Mouse (Mus musculus) forebrain, embryonic 13.5 days (tissue): ENCODE results near the gene Olfr201. TPM values are rescaled to one million over a fixed set of nuclear protein-coding genes. Genes with fewer than 3 reads are reported as not detected.

Experiments
- polyA plus RNA-seq: library from polyadenylated mRNA; unstranded; fragments of >200 nt; fragmentation: Nextera tagmentation; extraction: Ambion mirVana; gene quantifications from 2 replicates; pipeline ENCODE4 v1.2.1, GENCODE M21; 2015

Olfr201 gene
- polyA plus RNA-seq, 1 experiment from 2014 or later, result not detected

Other genes starting within 250 kb of the Olfr201 start
- not detected in 2 replicates for gene Olfr186, start 242.3 kb downstream of the Olfr201 start, polyA plus RNA-seq
- not detected in 2 replicates for gene Olfr187, start 232.9 kb downstream of the Olfr201 start, polyA plus RNA-seq
- gene Olfr190, start 194.6 kb downstream of the Olfr201 start, polyA plus RNA-seq, result not detected in 2 replicates
- gene Olfr191, start 182.8 kb downstream of the Olfr201 start, polyA plus RNA-seq, result not detected in 2 replicates
- not detected in 2 replicates for gene Olfr193, start 160.8 kb downstream of the Olfr201 start, polyA plus RNA-seq
- not detected in 2 replicates for gene Olfr194, start 151.6 kb downstream of the Olfr201 start, polyA plus RNA-seq
- gene Olfr195, start 125.6 kb downstream of the Olfr201 start, polyA plus RNA-seq, result not detected in 2 replicates
- gene Olfr196, start 102.2 kb downstream of the Olfr201 start, polyA plus RNA-seq, result not detected in 2 replicates
- not detected in 2 replicates for gene Olfr198, start 69.1 kb downstream of the Olfr201 start, polyA plus RNA-seq
- not detected in 2 replicates for gene Olfr199, start 52.9 kb downstream of the Olfr201 start, polyA plus RNA-seq
- gene Olfr202, start 14.2 kb upstream of the Olfr201 start, polyA plus RNA-seq, result not detected in 2 replicates
- gene Olfr203, start 26.2 kb upstream of the Olfr201 start, polyA plus RNA-seq, result not detected in 2 replicates
- gene Olfr204, start 45.6 kb upstream of the Olfr201 start, polyA plus RNA-seq, result not detected in 2 replicates
- gene Olfr205, start 58.5 kb upstream of the Olfr201 start, polyA plus RNA-seq, result not detected in 2 replicates
- gene Olfr206, start 76.6 kb upstream of the Olfr201 start, polyA plus RNA-seq, result not detected in 2 replicates
- gene Olfr209, start 91.4 kb upstream of the Olfr201 start, polyA plus RNA-seq, result not detected in 2 replicates
- 0.06 and 0.10 TPM in 2 replicates for gene Gabrr3, start 134.7 kb upstream of the Olfr201 start, polyA plus RNA-seq
- 15.4 and 17.7 TPM in 2 replicates for gene Riox2, start 199.1 kb upstream of the Olfr201 start, polyA plus RNA-seq